Mouse (Mus musculus) intestine, postnatal 0 days (tissue): ENCODE results near the gene Pde10a. TPM values are rescaled to one million over a fixed set of nuclear protein-coding genes. Genes with fewer than 3 reads are reported as not detected.

Source experiments
- ATAC-seq: fragments of 200-750 bp; cut with Nextera tagmentation; 2 replicates; pipeline ENCODE4 v1.8.0; 2017; ENCODE audit warnings: mild to moderate bottlenecking, moderate TSS enrichment, moderate library complexity
- H3K27ac ChIP-seq: fragments of 300-500 bp; sonication (generic); 2 replicates; pipeline ENCODE4 v1.5.1; 2014; ENCODE audit warnings: mild to moderate bottlenecking, low read depth, low read length, moderate library complexity
- H3K27me3 ChIP-seq: fragments of 300-500 bp; sonication (generic); replicated peaks from 2 replicates; pipeline ENCODE4 v1.6.1; 2014; ENCODE audit warnings: low read length, mixed read lengths; ENCODE audit not compliant: control insufficient read depth, insufficient read depth
- H3K36me3 ChIP-seq: fragments of 300-500 bp; sonication (generic); 2 replicates; pipeline ENCODE4 v1.6.1; 2014; ENCODE audit warnings: mild to moderate bottlenecking, moderate library complexity; ENCODE audit not compliant: control insufficient read depth, insufficient read depth
- H3K4me1 ChIP-seq: fragments of 300-500 bp; sonication (generic); replicated peaks from 2 replicates; pipeline ENCODE4 v1.6.1; 2014; ENCODE audit warnings: antibody characterized with exemption, low read length, mixed read lengths; ENCODE audit not compliant: control insufficient read depth, insufficient read depth
- H3K4me2 ChIP-seq: fragments of 300-500 bp; sonication (generic); replicated peaks from 2 replicates; pipeline ENCODE4 v1.6.1; 2014; ENCODE audit warnings: low read depth, mild to moderate bottlenecking, moderate library complexity
- H3K4me3 ChIP-seq: fragments of 300-500 bp; sonication (generic); 2 replicates; pipeline ENCODE4 v1.5.1; 2014; ENCODE audit warnings: low read depth, low read length
- H3K9ac ChIP-seq: fragments of 300-500 bp; sonication (generic); 2 replicates; pipeline ENCODE4 v1.6.1; 2014; ENCODE audit warnings: mild to moderate bottlenecking, low read depth, low read length
- H3K9me3 ChIP-seq: fragments of 300-500 bp; sonication (generic); 2 replicates; pipeline ENCODE4 v1.6.1; 2016; ENCODE audit warnings: mixed run types; ENCODE audit not compliant: control insufficient read depth
- CTCF ChIP-seq: sonication (generic); IDR thresholded peaks from 2 replicates; pipeline ENCODE4 v1.5.1; 2016; ENCODE audit warnings: low read depth, mild to moderate bottlenecking, control low read depth, antibody characterized with exemption, moderate library complexity
- WGBS: fragments of 180-500 bp; shearing (Covaris S2); extraction: QIAGEN DNeasy Blood & Tissue Kit; methylation state at CpG from one replicate; pipeline ENCODE4 v1.1.7; 2014; 5-methylcytosine and 5-hydroxymethylcytosine counted together
- polyA plus RNA-seq: library from polyadenylated mRNA; unstranded; fragments of >200 nt; fragmentation: Nextera tagmentation; extraction: Ambion mirVana; gene quantifications from 2 replicates; pipeline ENCODE4 v1.2.1, GENCODE M21; 2015

Gene Pde10a
- polyA plus RNA-seq, 1 experiment from 2014 or later = 0.47 TPM

- H3K4me2 ChIP-seq = no peak overlapping the region
- no peaks in the 10 kb centered on the region for H3K27me3 ChIP-seq
- no peak overlapping the region for H3K9ac ChIP-seq
- no peaks in the 10 kb centered on the region for H3K9me3 ChIP-seq
- no peak overlapping the region for H3K27ac ChIP-seq
- TF ChIP-seq CTCF = no peak
- H3K4me3 ChIP-seq = no peak overlapping the region
- ATAC-seq = no peak
- H3K36me3 ChIP-seq = no peaks in the 10 kb centered on the region
- WGBS = 67% methylated on average over 6 of the region's 6 CpGs
- no peaks in the 10 kb centered on the region for H3K4me1 ChIP-seq
Measured at GRCm38 (mm10) chr17:8846506-8846905, 321.3 kb downstream of the Pde10a start.

- Histone ChIP-seq H3K4me1 (no peaks in the 10 kb centered on the region), H3K4me2 (no peak overlapping the region), H3K27ac (no peak overlapping the region), H3K36me3 (no peaks in the 10 kb centered on the region), H3K9me3 (no peaks in the 10 kb centered on the region), H3K27me3 (no peaks in the 10 kb centered on the region), H3K4me3 (no peak overlapping the region), H3K9ac (no peak overlapping the region)
- no peak for ATAC-seq
- TF ChIP-seq CTCF = no peak
- 48% methylated on average over 7 of the region's 7 CpGs for WGBS
Measured at GRCm38 (mm10) chr17:8847558-8847957, 322.4 kb downstream of the Pde10a start.

- Histone ChIP-seq H3K36me3 (no peaks in the 10 kb centered on the region), H3K27ac (no peak overlapping the region), H3K27me3 (no peaks in the 10 kb centered on the region), H3K4me2 (no peak overlapping the region), H3K9me3 (no peaks in the 10 kb centered on the region), H3K4me3 (no peak overlapping the region), H3K4me1 (no peaks in the 10 kb centered on the region), H3K9ac (no peak overlapping the region)
- WGBS = 90% methylated on average over 6 of the region's 6 CpGs
- no peak for ATAC-seq
- TF ChIP-seq CTCF = no peak
Measured at GRCm38 (mm10) chr17:8851846-8852245, 326.7 kb downstream of the Pde10a start.

GRCm38 (mm10) chr17:8856430-8857371 lies 331.5 kb downstream of the Pde10a start:
- peak; percentile 68 for ATAC-seq
- no peaks in the 10 kb centered on the region for H3K27me3 ChIP-seq
- H3K27ac ChIP-seq = no peak overlapping the region
- H3K36me3 ChIP-seq = no peaks in the 10 kb centered on the region
- peak overlapping the region; percentile 41; the same call in 1 of the 2 replicates for H3K4me2 ChIP-seq
- no peak overlapping the region for H3K9ac ChIP-seq
- no peak overlapping the region for H3K4me3 ChIP-seq
- H3K9me3 ChIP-seq = no peaks in the 10 kb centered on the region
- TF ChIP-seq CTCF = no peak
- H3K4me1 ChIP-seq = no peaks in the 10 kb centered on the region
- whole genome bisulfite sequencing = 36% methylated on average over 22 of the region's 22 CpGs

- H3K36me3 ChIP-seq = no peaks in the 10 kb centered on the region
- H3K4me1 ChIP-seq = no peaks in the 10 kb centered on the region
- no peaks in the 10 kb centered on the region for H3K27me3 ChIP-seq
- ATAC-seq = no peak
- no peak overlapping the region for H3K4me3 ChIP-seq
- no peak overlapping the region for H3K27ac ChIP-seq
- H3K4me2 ChIP-seq = no peak overlapping the region
- H3K9me3 ChIP-seq = no peaks in the 10 kb centered on the region
- H3K9ac ChIP-seq = no peak overlapping the region
- TF ChIP-seq CTCF = no peak
- WGBS = 69% methylated on average over 23 of the region's 23 CpGs
Measured at GRCm38 (mm10) chr17:8858636-8859421, 333.7 kb downstream of the Pde10a start.

- Histone ChIP-seq H3K27me3 (no peaks in the 10 kb centered on the region), H3K36me3 (no peaks in the 10 kb centered on the region), H3K9me3 (no peaks in the 10 kb centered on the region), H3K4me1 (no peaks in the 10 kb centered on the region), H3K4me3 (no peak overlapping the region), H3K4me2 (no peak overlapping the region), H3K27ac (no peak overlapping the region), H3K9ac (no peak overlapping the region)
- TF ChIP-seq CTCF = no peak
- no peak for ATAC-seq
- WGBS = 44% methylated on average over 4 of the region's 4 CpGs
Measured at GRCm38 (mm10) chr17:8859489-8859888, 334.3 kb downstream of the Pde10a start.
